Mouse (Mus musculus): ENCODE measurements around the gene Srms. TPM values are rescaled to one million over a fixed set of nuclear protein-coding genes. Genes with fewer than 3 reads are reported as not detected.

Gene Srms
- polyA plus RNA-seq, 1 experiment from 2014 or later: 0.19 TPM

DNA sequence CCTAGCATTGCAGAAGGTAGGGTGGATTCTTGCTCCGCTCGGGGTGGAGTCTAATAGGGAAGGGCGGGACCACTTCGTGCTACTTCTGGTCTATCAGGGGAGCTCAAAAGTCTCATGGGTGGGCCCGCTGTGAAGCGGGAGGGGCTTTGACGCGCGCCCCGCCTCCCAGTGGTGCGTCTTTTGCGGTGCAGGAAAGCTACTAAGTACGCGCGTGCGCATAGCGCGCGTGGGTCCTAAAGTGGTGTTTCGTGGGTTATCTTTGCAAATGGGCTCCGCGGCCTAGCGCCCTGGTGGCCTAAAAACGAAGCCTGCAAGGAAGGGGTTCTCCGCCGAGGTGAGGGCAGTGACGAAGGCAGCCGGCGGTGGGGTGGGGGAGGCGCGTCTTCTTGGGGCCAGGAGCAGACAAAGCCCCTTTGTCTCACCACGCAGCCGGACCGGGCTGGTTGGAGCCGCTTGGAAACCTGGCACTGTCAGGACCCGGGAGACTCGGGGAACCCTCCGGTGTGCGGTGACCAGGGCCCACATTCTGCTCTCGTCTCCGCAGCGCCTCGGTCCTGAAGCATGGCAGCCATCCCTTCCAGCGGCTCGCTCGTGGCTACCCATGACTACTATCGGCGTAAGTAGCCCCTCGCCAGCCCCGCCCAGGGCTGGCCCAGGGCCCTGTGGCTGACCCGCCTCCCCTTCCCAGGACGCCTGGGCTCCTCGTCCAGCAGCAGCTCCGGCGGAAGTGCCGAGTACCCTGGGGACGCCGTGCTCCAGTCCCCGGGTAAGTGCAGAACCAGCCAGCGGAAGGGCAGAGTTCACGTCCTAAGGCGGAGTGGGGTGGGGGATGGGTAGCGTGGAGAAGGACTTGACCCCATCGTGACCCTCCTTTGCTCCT is 25.6 kb downstream of the Srms start, which contains the start of gene Ppdpf:
Ppdpf (plus strand) TSS at position 127 of the 880 bp plus-strand sequence.
- Histone ChIP-seq H3K4me1 (ENCODE audit: control insufficient read depth, insufficient read depth, low read length) (peaks cover 4% of the 10 kb centered on the region; the same call in 1 of the 2 replicates), H3K9me3 (replicated peaks; ENCODE audit: control insufficient read depth, low read length) (no peaks in the 10 kb centered on the region), H3K27ac (ENCODE audit: low read length) (peak within 1 kb of the TSS; percentile 96), H3K36me3 (ENCODE audit: control insufficient read depth, insufficient read depth, low read length) (no peaks in the 10 kb centered on the region), H3K4me2 (ENCODE audit: low read depth, low read length) (peak within 1 kb of the TSS; percentile 92), H3K27me3 (ENCODE audit: control insufficient read depth, insufficient read depth, low read length) (no peaks in the 10 kb centered on the region), H3K4me3 (replicated peaks; ENCODE audit: low read length) (peak within 1 kb of the TSS; percentile 72), H3K9ac (ENCODE audit: low read length) (peak within 1 kb of the TSS; percentile 92)
- under 1% methylated on average over 64 of the region's 64 CpGs for WGBS
- peak; percentile 96 for ATAC-seq (ENCODE audit: insufficient read depth, low FRiP score)

DNA sequence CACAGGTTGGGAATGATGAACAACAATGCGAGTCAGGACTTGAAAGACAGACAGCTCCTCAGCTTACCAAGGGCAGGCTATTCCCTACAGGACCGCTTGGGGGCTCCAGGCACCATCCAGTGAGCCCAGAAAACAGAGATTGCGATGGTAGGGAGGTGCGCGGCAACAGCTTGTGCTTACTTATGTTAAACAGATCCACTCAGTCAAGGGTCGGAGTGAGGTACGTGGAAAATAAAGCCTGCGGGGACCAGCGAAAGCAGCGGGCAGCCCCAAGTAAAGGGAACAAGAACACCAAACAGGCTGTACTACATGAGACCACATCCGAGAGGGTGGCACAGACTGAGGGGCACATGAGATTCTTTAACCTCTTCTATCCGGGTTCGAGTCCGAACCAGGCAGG is 26.4 kb downstream of the Srms start:
- no peaks in the 10 kb centered on the region for H3K36me3 ChIP-seq (ENCODE audit: control insufficient read depth, insufficient read depth, low read length)
- WGBS: under 1% methylated on average over 14 of the region's 14 CpGs
- peak overlapping the region; percentile 92 for H3K4me2 ChIP-seq (ENCODE audit: low read depth, low read length)
- no peaks in the 10 kb centered on the region for H3K27me3 ChIP-seq (ENCODE audit: control insufficient read depth, insufficient read depth, low read length)
- peaks cover 4% of the 10 kb centered on the region; the same call in 1 of the 2 replicates for H3K4me1 ChIP-seq (ENCODE audit: control insufficient read depth, insufficient read depth, low read length)
- peak overlapping the region; percentile 96 for H3K27ac ChIP-seq (ENCODE audit: low read length)
- peak; percentile 83 for ATAC-seq (ENCODE audit: insufficient read depth, low FRiP score)
- peak overlapping the region; percentile 92 for H3K9ac ChIP-seq (ENCODE audit: low read length)
- no peaks in the 10 kb centered on the region for H3K9me3 ChIP-seq (replicated peaks; ENCODE audit: control insufficient read depth, low read length)
- H3K4me3 ChIP-seq (replicated peaks; ENCODE audit: low read length): peak overlapping the region; percentile 72

GRCm38 (mm10) chr2:181180898-181181297 is 32.1 kb downstream of the Srms start:
- Histone ChIP-seq H3K27me3 (ENCODE audit: control insufficient read depth, insufficient read depth, low read length) (no peaks in the 10 kb centered on the region), H3K9ac (ENCODE audit: low read length) (no peak overlapping the region), H3K27ac (ENCODE audit: low read length) (no peak overlapping the region), H3K36me3 (ENCODE audit: control insufficient read depth, insufficient read depth, low read length) (no peaks in the 10 kb centered on the region), H3K4me3 (replicated peaks; ENCODE audit: low read length) (no peak overlapping the region), H3K4me1 (ENCODE audit: control insufficient read depth, insufficient read depth, low read length) (no peaks in the 10 kb centered on the region), H3K4me2 (ENCODE audit: low read depth, low read length) (no peak overlapping the region), H3K9me3 (replicated peaks; ENCODE audit: control insufficient read depth, low read length) (no peaks in the 10 kb centered on the region)
- 60% methylated on average over 6 of the region's 6 CpGs for WGBS
- ATAC-seq (ENCODE audit: insufficient read depth, low FRiP score): no peak

GRCm38 (mm10) chr2:181178471-181178870 is 34.5 kb downstream of the Srms start:
- no peak for ATAC-seq (ENCODE audit: insufficient read depth, low FRiP score)
- H3K27ac ChIP-seq (ENCODE audit: low read length): no peak overlapping the region
- 73% methylated on average over 5 of the region's 5 CpGs for WGBS
- H3K4me3 ChIP-seq (replicated peaks; ENCODE audit: low read length): no peak overlapping the region
- no peak overlapping the region for H3K4me2 ChIP-seq (ENCODE audit: low read depth, low read length)
- no peaks in the 10 kb centered on the region for H3K36me3 ChIP-seq (ENCODE audit: control insufficient read depth, insufficient read depth, low read length)
- H3K9me3 ChIP-seq (replicated peaks; ENCODE audit: control insufficient read depth, low read length): no peaks in the 10 kb centered on the region
- no peaks in the 10 kb centered on the region for H3K4me1 ChIP-seq (ENCODE audit: control insufficient read depth, insufficient read depth, low read length)
- no peaks in the 10 kb centered on the region for H3K27me3 ChIP-seq (ENCODE audit: control insufficient read depth, insufficient read depth, low read length)
- no peak overlapping the region for H3K9ac ChIP-seq (ENCODE audit: low read length)

DNA sequence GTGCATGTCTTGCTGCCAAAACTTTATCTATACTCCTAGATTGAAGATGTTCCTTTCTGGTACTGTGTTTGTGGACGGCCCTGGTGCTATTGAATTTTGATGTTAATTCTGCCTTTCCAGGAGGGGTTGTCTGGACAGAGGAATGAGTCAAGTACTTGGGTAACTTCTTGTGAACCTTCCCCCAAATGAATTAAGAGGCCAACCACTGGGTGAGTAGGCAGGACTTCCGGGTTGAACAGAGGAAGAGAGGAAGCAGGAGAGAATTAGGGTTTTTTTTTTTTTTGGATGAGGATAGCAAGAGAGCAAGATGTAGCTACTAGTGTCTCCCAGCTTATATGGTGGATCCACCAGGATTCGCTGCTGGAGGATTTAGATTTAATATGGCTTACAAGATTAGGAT is 35.0 kb downstream of the Srms start:
- ATAC-seq (ENCODE audit: insufficient read depth, low FRiP score): no peak
- Histone ChIP-seq H3K4me1 (ENCODE audit: control insufficient read depth, insufficient read depth, low read length) (no peaks in the 10 kb centered on the region), H3K4me3 (replicated peaks; ENCODE audit: low read length) (no peak overlapping the region), H3K27ac (ENCODE audit: low read length) (no peak overlapping the region), H3K27me3 (ENCODE audit: control insufficient read depth, insufficient read depth, low read length) (no peaks in the 10 kb centered on the region), H3K9me3 (replicated peaks; ENCODE audit: control insufficient read depth, low read length) (no peaks in the 10 kb centered on the region), H3K4me2 (ENCODE audit: low read depth, low read length) (no peak overlapping the region), H3K9ac (ENCODE audit: low read length) (no peak overlapping the region), H3K36me3 (ENCODE audit: control insufficient read depth, insufficient read depth, low read length) (no peaks in the 10 kb centered on the region)
- 76% methylated on average over 3 of the region's 3 CpGs for WGBS

- Histone ChIP-seq H3K36me3 (ENCODE audit: control insufficient read depth, insufficient read depth, low read length) (no peaks in the 10 kb centered on the region), H3K4me3 (replicated peaks; ENCODE audit: low read length) (no peak overlapping the region), H3K9ac (ENCODE audit: low read length) (no peak overlapping the region), H3K4me1 (ENCODE audit: control insufficient read depth, insufficient read depth, low read length) (no peaks in the 10 kb centered on the region), H3K27ac (ENCODE audit: low read length) (no peak overlapping the region), H3K9me3 (replicated peaks; ENCODE audit: control insufficient read depth, low read length) (no peaks in the 10 kb centered on the region), H3K4me2 (ENCODE audit: low read depth, low read length) (no peak overlapping the region), H3K27me3 (ENCODE audit: control insufficient read depth, insufficient read depth, low read length) (no peaks in the 10 kb centered on the region)
- 83% methylated on average over 3 of the region's 3 CpGs for WGBS
- ATAC-seq (ENCODE audit: insufficient read depth, low FRiP score): no peak
These were observed 38.3 kb downstream of the Srms start for GRCm38 (mm10) chr2:181174646-181175045.

GRCm38 (mm10) chr2:181166469-181166868 is 46.5 kb downstream of the Srms start:
- no peaks in the 10 kb centered on the region for H3K27me3 ChIP-seq (ENCODE audit: control insufficient read depth, insufficient read depth, low read length)
- H3K4me2 ChIP-seq (ENCODE audit: low read depth, low read length): no peak overlapping the region
- H3K9me3 ChIP-seq (replicated peaks; ENCODE audit: control insufficient read depth, low read length): no peaks in the 10 kb centered on the region
- H3K36me3 ChIP-seq (ENCODE audit: control insufficient read depth, insufficient read depth, low read length): no peaks in the 10 kb centered on the region
- WGBS: 67% methylated on average over 5 of the region's 5 CpGs
- no peak overlapping the region for H3K9ac ChIP-seq (ENCODE audit: low read length)
- no peak for ATAC-seq (ENCODE audit: insufficient read depth, low FRiP score)
- H3K27ac ChIP-seq (ENCODE audit: low read length): no peak overlapping the region
- H3K4me3 ChIP-seq (replicated peaks; ENCODE audit: low read length): no peak overlapping the region
- H3K4me1 ChIP-seq (ENCODE audit: control insufficient read depth, insufficient read depth, low read length): no peaks in the 10 kb centered on the region

GRCm38 (mm10) chr2:181160821-181161220 is 52.2 kb downstream of the Srms start:
- 63% methylated on average over 4 of the region's 4 CpGs for WGBS
- ATAC-seq (ENCODE audit: insufficient read depth, low FRiP score): no peak
- no peak overlapping the region for H3K4me3 ChIP-seq (replicated peaks; ENCODE audit: low read length)

GRCm38 (mm10) chr2:181159771-181160170 is 53.2 kb downstream of the Srms start:
- 0 out of 2 replicates have a peak, but pooled peaks have one; percentile 37 for ATAC-seq (ENCODE audit: insufficient read depth, low FRiP score)
- WGBS: 0% methylated on average over 2 of the region's 2 CpGs
- no peaks in the 10 kb centered on the region for H3K4me1 ChIP-seq (ENCODE audit: control insufficient read depth, insufficient read depth, low read length)

More at GRCm38 (mm10) chr2:181160821-181161220, 52.2 kb downstream of the Srms start:
- H3K9me3 ChIP-seq (replicated peaks; ENCODE audit: control insufficient read depth, low read length): no peaks in the 10 kb centered on the region
- H3K4me1 ChIP-seq (ENCODE audit: control insufficient read depth, insufficient read depth, low read length): no peaks in the 10 kb centered on the region
- H3K27ac ChIP-seq (ENCODE audit: low read length): no peak overlapping the region
- no peaks in the 10 kb centered on the region for H3K36me3 ChIP-seq (ENCODE audit: control insufficient read depth, insufficient read depth, low read length)
- H3K27me3 ChIP-seq (ENCODE audit: control insufficient read depth, insufficient read depth, low read length): peaks cover 17% of the 10 kb centered on the region
- no peak overlapping the region for H3K9ac ChIP-seq (ENCODE audit: low read length)
- H3K4me2 ChIP-seq (ENCODE audit: low read depth, low read length): no peak overlapping the region

More at GRCm38 (mm10) chr2:181159771-181160170, 53.2 kb downstream of the Srms start:
- no peak overlapping the region for H3K27ac ChIP-seq (ENCODE audit: low read length)
- H3K9ac ChIP-seq (ENCODE audit: low read length): no peak overlapping the region
- H3K27me3 ChIP-seq (ENCODE audit: control insufficient read depth, insufficient read depth, low read length): peaks cover 23% of the 10 kb centered on the region
- H3K4me2 ChIP-seq (ENCODE audit: low read depth, low read length): no peak overlapping the region
- H3K9me3 ChIP-seq (replicated peaks; ENCODE audit: control insufficient read depth, low read length): no peaks in the 10 kb centered on the region
- H3K36me3 ChIP-seq (ENCODE audit: control insufficient read depth, insufficient read depth, low read length): no peaks in the 10 kb centered on the region
- H3K4me3 ChIP-seq (replicated peaks; ENCODE audit: low read length): no peak overlapping the region

All from stomach, embryonic 16.5 days (tissue).